Mouse (Mus musculus) stomach, postnatal 0 days (tissue): ENCODE measurements at regions not wholly inside any gene's neighbourhood (a gene's known extent, or its start where the extent isn't known, plus 50 kb on each side); places are given as distances from the start of the nearest gene placed in this dataset.

Experiments
- CTCF ChIP-seq: IDR thresholded peaks from 2 replicates; pipeline ENCODE4 v1.5.1; 2016; ENCODE audit warnings: antibody characterized with exemption, low read depth, mild to moderate bottlenecking, moderate library complexity
- EP300 ChIP-seq: optimal IDR thresholded peaks from 2 replicates; pipeline ENCODE3; 2016; ENCODE audit warnings: antibody characterized with exemption

- no peak for TF ChIP-seq CTCF
- no peak for TF ChIP-seq EP300
Observed at GRCm38 (mm10) chr13:113502528-113502927, 115.8 kb downstream of the Snx18 start.
